Mouse (Mus musculus): ENCODE results near the gene Foxd1.

Gene Foxd1

DNA sequence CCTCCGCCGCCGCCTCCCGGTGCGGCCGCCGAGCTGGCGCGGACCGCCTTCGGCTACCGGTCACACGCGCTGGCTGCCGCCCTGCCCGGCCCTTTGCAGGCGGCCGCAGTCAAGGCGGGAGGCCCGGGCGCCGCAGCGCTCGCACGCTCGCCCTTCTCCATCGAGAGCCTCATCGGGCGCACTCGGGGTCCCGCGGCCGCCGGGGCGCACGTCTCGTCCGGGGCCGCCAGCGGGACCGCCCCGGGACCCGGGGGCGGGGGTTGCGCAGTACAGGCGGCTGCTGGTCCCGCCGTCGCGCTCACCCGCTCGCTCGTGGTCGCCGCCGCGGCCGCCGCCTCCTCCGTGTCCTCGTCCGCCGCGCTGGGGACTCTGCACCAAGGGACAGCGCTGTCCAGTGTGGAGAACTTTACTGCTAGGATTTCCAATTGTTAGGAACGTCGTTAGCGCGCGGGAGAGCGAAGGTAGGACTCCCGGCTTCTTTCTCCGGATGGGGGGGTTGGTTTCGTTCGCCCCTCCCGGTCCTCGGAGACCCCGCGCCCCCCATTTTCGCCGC, 1.6 kb downstream of the Foxd1 start:
- DNase-seq (ENCODE audit: low spot score), result no peak

DNA sequence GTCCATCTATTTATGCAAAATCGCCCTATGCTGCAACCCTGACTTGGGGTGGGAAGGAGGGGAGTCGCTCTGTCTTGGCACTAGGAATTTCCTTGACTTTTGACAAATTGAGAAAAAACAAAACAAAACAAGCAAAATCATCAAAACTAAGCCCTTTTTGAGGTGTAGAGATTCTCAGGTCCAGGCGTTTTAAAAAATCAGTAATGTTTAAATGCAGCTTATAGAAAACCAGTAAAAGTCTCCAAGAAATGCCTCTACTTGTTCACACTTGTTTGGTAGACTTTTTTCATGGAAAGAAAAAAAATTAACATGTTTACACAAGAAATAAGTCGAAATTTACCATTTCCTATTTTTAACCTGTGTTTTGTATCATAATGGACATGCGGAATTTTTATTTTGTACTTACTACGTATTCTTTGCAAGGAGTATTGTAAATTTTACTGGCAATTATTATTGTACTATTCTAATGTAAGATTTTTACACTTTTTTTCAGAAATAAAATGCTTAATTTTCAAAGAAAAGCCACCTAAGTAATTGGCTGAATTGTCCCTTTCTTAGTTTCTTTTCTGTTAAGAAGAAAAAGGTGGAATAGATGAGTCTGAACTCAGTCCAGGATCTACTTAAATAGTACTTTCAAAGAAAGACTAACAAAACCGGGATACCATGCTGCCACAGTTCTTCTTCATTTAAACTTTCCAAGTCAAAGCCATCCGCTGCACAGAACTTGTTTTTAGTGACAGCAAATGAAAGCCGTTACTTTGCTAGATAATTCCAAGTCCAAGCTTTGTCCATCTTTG, 2.3 kb downstream of the Foxd1 start:
- no peak for DNase-seq (ENCODE audit: low spot score)

GRCm38 (mm10) chr13:98356973-98357425, 3.0 kb downstream of the Foxd1 start:
- no peak for DNase-seq (ENCODE audit: low spot score)

GRCm38 (mm10) chr13:98357433-98358423, 3.7 kb downstream of the Foxd1 start:
- DNase-seq (ENCODE audit: low spot score), result no peak

DNA sequence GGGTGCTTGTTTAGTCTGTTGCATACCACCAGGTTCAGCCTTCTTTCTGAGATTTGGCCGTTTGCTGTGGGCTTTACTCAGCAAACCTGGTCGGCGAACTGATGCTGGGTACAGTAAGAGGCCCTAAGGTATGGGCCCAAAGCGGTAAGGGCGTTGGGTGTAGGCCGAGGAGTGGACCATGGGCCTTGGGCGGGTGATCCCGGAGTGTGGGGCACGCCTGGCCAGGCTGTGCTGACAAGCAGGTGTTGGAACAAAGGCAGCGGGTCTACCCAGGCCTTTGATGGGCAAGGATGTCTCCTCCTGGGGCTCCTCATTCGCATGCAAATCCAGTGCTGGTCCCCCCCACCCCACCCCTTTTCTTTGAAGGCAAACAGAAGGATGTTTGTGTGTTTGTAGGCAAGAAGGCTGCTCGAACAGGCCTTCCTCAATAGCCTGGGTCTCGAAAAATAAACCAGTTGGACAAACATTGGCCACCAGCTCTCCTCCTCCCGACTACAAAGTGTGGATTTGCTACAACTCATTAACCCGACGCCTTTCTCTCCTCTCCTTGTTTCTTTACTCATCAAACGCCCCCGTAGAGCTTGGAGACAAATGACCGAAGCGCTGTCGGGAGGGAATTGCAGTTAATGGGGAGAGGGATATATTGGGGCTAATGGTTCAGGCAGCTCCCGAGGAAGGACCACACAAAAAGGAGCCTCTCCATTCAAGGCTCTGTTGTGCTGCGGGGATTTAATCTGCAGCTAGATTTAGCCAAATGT, 4.6 kb downstream of the Foxd1 start:
- no peak for DNase-seq (ENCODE audit: low spot score)

DNA sequence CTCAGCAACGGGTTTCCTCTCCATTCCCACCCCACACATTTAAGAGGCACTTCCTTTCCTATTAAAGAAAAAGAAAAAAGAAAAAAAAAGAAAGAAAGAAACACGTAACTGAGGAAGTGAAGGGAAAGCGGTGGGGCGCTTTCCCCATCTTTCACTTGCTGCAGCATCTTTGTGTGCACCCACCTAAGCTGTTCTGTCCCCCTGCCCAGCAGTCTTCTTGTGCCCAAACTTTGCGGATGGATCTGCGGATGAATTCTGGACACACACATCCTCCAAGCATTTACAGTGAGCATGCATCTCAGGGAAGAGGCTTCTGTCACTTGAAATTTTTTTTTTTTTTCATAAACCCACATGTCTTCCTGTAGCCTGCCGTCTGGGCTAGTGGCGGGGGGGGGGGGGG, 5.3 kb downstream of the Foxd1 start:
- DNase-seq (ENCODE audit: low spot score), result no peak

- DNase-seq (ENCODE audit: low spot score), result no peak
Observed at GRCm38 (mm10) chr13:98360391-98360790, 6.3 kb downstream of the Foxd1 start.

- DNase-seq (ENCODE audit: low spot score), result no peak
Observed at GRCm38 (mm10) chr13:98361161-98361560, 7.1 kb downstream of the Foxd1 start.

DNA sequence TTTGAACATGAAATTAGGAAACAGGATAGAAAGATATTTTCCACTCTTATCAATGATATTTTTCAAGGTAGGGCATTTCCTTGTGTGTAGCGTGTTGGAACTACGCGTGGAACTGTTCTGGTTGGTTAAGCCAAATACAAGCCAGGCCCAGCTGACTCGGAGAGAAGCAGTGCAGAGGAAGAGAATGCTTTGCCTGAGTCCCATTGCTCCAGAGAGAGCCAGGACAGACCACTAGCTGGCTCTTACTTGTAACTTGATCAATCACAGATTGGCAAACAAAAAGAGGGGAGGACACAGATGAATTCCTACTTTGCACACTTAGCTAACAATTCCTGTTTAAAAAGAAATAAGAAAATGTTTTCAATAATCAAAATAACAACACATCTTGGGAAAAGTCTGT, 9.0 kb downstream of the Foxd1 start:
- DNase-seq (ENCODE audit: low spot score), result no peak

DNA sequence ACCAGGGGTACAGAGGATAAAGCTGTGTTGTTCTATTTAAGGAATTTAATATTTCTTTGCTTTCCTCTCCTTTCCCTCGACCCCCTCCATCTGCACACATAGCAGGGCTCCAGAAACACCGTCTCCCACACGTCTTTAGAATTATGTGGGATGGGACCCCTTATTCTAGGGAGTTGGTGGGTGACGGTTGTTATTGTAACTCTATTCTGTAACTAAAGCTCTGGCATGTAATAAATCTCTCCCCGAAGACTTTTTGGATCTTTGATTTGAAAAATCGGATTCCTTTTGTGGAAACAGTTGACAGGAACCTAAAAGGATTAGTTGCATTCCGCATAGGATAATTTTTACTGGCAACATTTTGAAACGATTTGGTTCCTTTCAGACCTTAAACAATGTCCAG, 11.0 kb downstream of the Foxd1 start:
- no peak for DNase-seq (ENCODE audit: low spot score)

DNA sequence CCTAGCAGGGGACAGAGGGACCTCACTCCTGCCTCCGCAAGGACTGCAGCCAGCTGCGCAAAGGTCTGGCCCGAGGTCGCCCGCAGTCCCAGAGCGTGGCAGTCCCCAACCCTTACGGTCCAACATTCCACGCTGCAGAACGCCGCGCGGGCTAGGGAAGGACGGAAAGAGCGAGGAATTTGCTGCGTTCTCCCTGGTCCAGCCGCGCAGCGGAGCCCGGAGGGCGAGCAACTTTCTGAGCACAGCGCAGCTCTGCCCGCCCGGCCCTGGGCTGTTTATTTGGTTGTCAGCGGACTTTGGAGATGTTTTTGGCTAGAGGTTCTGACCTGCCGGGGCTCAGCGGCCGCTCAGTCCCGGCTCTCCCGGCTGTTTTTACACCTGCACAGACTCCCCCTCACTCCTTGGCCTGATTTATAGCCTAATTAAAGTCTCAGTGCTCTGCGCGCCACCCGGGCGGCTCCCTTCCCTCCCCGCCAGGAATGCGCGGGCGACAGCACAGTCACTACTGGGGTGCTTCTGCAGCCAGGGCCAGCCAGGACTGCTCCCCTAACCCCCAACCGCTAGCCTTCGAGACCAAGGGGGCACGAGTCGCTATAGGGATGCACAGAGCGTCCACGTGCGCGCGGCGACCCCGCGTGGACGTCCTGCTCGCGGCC, 11.9 kb downstream of the Foxd1 start:
- no peak for DNase-seq (ENCODE audit: low spot score)

GRCm38 (mm10) chr13:98366469-98367275, 12.6 kb downstream of the Foxd1 start:
- no peak for DNase-seq (ENCODE audit: low spot score)

DNA sequence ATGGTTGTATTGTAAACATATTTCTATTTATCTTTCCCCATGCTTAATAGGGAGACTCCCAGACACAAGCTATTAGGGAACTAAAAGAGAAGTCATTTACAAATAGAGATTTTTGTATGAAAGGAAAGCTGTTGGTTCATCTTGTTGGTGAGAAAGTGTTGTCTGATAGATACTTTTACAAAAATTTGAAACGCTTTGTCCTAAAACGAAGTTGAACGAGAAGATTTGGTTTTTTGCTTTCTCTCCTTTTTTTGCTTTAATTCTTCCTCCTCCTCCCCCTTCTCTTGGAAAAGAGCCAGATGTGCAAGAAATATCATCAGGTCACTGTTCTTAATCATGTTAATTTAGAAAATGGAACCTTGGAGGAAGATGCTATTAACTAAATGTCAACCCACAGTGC, 13.6 kb downstream of the Foxd1 start:
- DNase-seq (ENCODE audit: low spot score), result no peak

- no peak for DNase-seq (ENCODE audit: low spot score)
Observed at GRCm38 (mm10) chr13:98369046-98369445, 15.0 kb downstream of the Foxd1 start.

DNA sequence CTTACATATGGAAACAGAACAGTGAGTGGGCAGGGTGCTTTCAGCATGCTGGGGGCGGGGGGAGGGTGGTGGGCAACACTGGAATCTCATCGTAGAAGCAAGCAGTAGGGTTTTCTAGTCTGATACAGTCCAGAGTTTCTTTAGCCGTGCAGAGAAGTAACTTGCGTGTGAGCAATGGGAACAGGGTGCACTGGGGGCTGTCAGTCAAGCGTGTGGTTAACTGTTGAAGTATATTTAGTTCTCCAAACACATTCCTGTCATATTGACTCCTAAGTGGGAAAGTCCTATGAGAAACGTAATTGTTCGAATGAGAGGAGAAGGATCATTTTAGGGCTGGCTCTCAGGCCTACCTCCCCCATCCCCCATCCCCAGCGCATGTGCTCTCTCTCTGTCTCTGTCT, 20.5 kb downstream of the Foxd1 start:
- DNase-seq (ENCODE audit: low spot score), result no peak

- no peak for DNase-seq (ENCODE audit: low spot score)
Observed at GRCm38 (mm10) chr13:98374979-98375378, 20.9 kb downstream of the Foxd1 start.

GRCm38 (mm10) chr13:98377746-98378145, 23.7 kb downstream of the Foxd1 start:
- no peak for DNase-seq (ENCODE audit: low spot score)

DNA sequence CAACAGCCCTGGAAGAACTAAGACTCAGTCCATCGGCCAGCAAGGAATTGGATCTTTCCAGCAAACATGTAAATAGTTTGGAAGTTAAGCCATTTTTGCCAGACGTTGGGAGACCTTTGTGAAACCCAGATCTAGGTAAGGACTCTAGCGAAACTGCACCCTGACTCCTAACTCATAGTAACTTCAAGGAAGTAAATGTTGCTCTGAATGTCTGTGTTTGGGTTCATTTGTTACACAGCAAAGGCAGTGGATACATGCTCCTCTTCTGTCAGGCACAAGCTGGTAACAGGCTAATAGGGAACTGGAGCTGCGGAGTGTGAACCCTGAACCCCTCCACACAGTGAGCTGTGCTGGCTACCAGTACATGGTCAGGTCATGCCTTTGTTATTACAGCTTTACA, 28.7 kb downstream of the Foxd1 start:
- DNase-seq (ENCODE audit: low spot score), result no peak

DNA sequence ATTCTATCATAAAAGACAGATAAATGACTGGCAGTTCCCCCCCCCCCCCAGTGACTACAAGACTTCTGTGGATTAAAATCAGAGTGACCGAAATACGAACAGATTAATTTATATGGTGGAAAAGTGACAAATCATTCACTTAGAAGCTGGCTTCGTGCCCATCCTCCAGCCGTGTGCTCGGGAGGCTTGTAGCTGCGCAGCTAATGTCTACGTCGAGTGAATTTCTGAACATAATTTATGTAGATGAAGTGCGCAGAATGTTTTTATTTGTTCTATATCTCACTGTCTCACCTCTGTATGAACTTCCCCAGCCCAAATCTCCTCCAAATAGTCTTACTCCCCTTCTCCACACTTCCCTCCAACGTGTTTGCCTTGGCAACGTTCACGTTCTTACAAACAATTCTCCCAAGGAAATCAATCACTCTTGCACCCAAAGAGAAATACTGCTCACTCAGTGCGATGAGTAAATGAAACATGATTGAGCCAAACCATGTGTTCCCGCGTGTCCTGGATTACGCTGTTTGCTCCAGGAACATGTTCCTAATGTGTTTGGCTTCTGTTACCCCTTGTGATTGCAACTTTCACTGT, 30.0 kb downstream of the Foxd1 start:
- no peak for DNase-seq (ENCODE audit: low spot score)

GRCm38 (mm10) chr13:98385877-98386276, 31.8 kb downstream of the Foxd1 start:
- DNase-seq (ENCODE audit: low spot score), result no peak
